Mouse (Mus musculus) kidney, postnatal 25 days (tissue): ENCODE results near the gene Magohb.

ENCODE experiments used
- DNase-seq, 2 experiments: peaks; one replicate each; pipeline ENCODE4 v3.0.0; 2021; ENCODE audit warnings: mixed read lengths in 2 of 2

Gene Magohb

GRCm38 (mm10) chr6:131247206-131247605 lies 45.8 kb downstream of the Magohb start, which contains the start of gene Klra2:
Gene Klra2, minus strand, starts transcription at chr6:131247362.
- DNase-seq, result no peak

- DNase-seq, result no peak
Observed at GRCm38 (mm10) chr6:131245081-131245480, 48.0 kb downstream of the Magohb start.
